Comparison of ENCODE assay signal across 16 mouse cellular contexts in genomic region chr7:73355229-73355628, GRCm38 (mm10). TPM values are rescaled to one million over a fixed set of nuclear protein-coding genes. Genes with fewer than 3 reads are reported as not detected.
"Had no signal": no experiment of that assay in that cellular context is flagged by ENCODE, and none has a peak within 500 bp of the region (broad histone marks: within the 10 kb centered on the region; RNA-seq: fewer than 3 reads in every experiment).

No protein-coding gene starts in this region.

- H3K27ac ChIP-seq: limb, embryonic 12.5 days; liver, embryonic 13.5 days; lung, embryonic 15.5 days; macrophage; neural tube, embryonic 15.5 days had no signal

- H3K9me3 ChIP-seq: limb, embryonic 12.5 days; liver, embryonic 13.5 days; lung, embryonic 15.5 days; megakaryocyte, embryonic 14.5 days; neural tube, embryonic 15.5 days had no signal

- H3K27me3 ChIP-seq: liver, embryonic 13.5 days; lung, embryonic 15.5 days; megakaryocyte, embryonic 14.5 days; neural tube, embryonic 15.5 days had no signal

- H3K9ac ChIP-seq: limb, embryonic 12.5 days; liver, embryonic 13.5 days; liver, postnatal 0 days; lung, embryonic 15.5 days; neural tube, embryonic 15.5 days had no signal

- DNase-seq: kidney, adult 18-20 months; kidney, postnatal 10 days; kidney, postnatal 4 days; layer of hippocampus, adult 9-11 months; liver; liver, embryonic 13.5 days; liver, postnatal 0 days; lung, postnatal 14 days; right cerebral cortex, adult 18-20 months; right cerebral cortex, postnatal 25 days; thymus, postnatal 36 days had no signal

- H3K4me1 ChIP-seq: liver, embryonic 13.5 days; lung, embryonic 15.5 days; megakaryocyte, embryonic 14.5 days had no signal

- ATAC-seq: liver, postnatal 0 days had no signal

- H3K4me2 ChIP-seq: limb, embryonic 12.5 days; liver, embryonic 13.5 days; lung, embryonic 15.5 days; neural tube, embryonic 15.5 days had no signal

- H3K36me3 ChIP-seq: limb, embryonic 12.5 days; liver, embryonic 13.5 days; lung, embryonic 15.5 days; neural tube, embryonic 15.5 days had no signal

- H3K4me3 ChIP-seq: limb, embryonic 12.5 days; liver, embryonic 13.5 days; lung, embryonic 15.5 days; megakaryocyte, embryonic 14.5 days; neural tube, embryonic 15.5 days had no signal

RNA-seq across cellular contexts. Expression of gene Rgma, which starts 20.1 kb away (rescaled TPM):
- polyA plus RNA-seq: macrophage had no signal
